In the genomic region with DNA sequence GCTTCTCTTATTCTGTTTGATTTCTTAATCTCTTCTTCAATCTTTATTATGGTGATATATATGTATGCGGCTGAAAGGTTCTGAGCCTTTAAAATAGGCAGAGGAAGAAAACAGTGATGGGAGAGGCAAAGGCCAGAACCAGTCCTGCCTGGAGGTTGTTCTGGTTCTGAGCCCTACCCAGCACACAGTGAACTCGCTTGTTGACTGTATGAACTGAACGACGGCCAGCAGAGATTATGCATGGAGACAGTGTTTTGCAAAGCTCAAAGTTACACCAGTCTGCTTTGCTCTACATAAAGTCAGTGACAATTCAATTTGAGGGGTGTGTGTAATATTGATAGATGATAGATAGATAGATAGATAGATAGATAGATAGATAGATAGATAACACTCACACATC, we compare ENCODE assay signal across 10 mouse cellular contexts.
"Had no signal": no experiment of that assay in that cellular context is flagged by ENCODE, and none has a peak within 500 bp of the region (broad histone marks: within the 10 kb centered on the region; RNA-seq: fewer than 3 reads in every experiment).

No protein-coding gene starts in this region.

- DNase-seq: layer of hippocampus, postnatal 36 days; left cerebral cortex, postnatal 4 days; liver; liver, embryonic 13.5 days; liver, postnatal 0 days; lung, adult 2 months; lung, embryonic 14.5 days; lung, postnatal 10 days; lung, postnatal 14 days; midbrain, embryonic 14.5 days had no signal
